Mouse (Mus musculus): ENCODE results near the gene Shb. TPM values are rescaled to one million over a fixed set of nuclear protein-coding genes. Genes with fewer than 3 reads are reported as not detected.

Gene Shb
- polyA plus RNA-seq, 1 experiment from 2014 or later: 11.3 TPM

GRCm38 (mm10) chr4:45529986-45530597 lies 2.2 kb downstream of the Shb start:
- Histone ChIP-seq H3K4me3 (ENCODE audit: low read depth, low read length) (peak overlapping the region; percentile 84), H3K27ac (replicated peaks; ENCODE audit: low read depth, low read length) (peak overlapping the region; percentile 86), H3K9ac (ENCODE audit: low read depth, low read length) (peak overlapping the region; percentile 87), H3K9me3 (ENCODE audit: control insufficient read depth, low read length) (no peaks in the 10 kb centered on the region), H3K4me2 (ENCODE audit: low read depth, low read length) (peak overlapping the region; percentile 94), H3K4me1 (ENCODE audit: control insufficient read depth, insufficient read depth, low read length) (peaks cover 36% of the 10 kb centered on the region), H3K36me3 (ENCODE audit: control insufficient read depth, insufficient read depth, low read length) (no peaks in the 10 kb centered on the region), H3K27me3 (replicated peaks; ENCODE audit: control insufficient read depth, insufficient read depth, low read length) (no peaks in the 10 kb centered on the region)
- ATAC-seq (ENCODE audit: low read depth): peak; percentile 35
- peak; percentile 47 for DNase-seq (ENCODE audit: low spot score)
- WGBS: 0% methylated on average over 13 of the region's 89 CpGs

DNA sequence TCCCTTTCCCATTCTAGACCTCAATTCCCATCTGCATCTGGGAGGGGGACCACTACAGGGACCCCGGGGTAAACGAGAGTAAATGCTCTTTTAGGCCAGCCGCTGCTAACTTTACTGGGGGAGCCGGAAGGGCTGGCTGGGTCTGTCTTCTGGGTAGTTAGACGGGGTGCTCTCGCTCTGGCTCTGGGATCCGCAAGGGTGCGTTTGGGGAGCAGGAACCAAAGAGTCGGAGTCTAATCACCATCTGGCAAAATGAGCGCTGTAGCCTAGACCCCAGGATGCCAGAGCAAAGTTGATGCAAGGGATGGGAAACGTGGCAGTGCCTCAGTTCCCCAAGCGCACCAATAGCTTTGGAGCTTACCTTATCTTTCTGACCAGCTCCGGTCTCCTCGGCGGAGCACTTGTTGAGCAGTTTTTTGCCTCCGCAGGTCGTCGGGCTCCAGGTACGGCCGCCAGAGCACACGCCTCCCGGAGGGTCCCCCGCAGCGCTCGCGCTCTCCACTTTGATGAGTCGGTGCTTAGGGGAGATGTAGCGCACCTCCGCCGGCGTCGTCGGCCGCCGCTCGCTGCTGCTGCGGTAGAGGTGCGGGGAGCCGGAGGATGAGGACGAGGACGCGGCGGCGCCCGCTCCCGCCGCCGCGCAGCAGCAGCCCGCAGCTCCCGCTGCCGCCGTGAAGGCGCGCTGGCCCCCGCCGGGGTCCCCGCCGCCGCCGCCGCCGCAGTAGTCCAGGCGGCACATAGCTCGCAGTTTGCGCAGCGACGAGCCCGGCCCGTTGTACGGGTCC lies 2.9 kb downstream of the Shb start:
- peak overlapping the region; percentile 94 for H3K4me2 ChIP-seq (ENCODE audit: low read depth, low read length)
- no peak for DNase-seq (ENCODE audit: low spot score)
- H3K4me1 ChIP-seq (ENCODE audit: control insufficient read depth, insufficient read depth, low read length): peaks cover 36% of the 10 kb centered on the region

GRCm38 (mm10) chr4:45528355-45529198 lies 3.7 kb downstream of the Shb start:
- no peak overlapping the region for H3K27ac ChIP-seq (replicated peaks; ENCODE audit: low read depth, low read length)
- WGBS: 4% methylated on average over 21 of the region's 21 CpGs

More for the DNA sequence above, 2.9 kb downstream of the Shb start:
- under 1% methylated on average over 45 of the region's 71 CpGs for WGBS
- ATAC-seq (ENCODE audit: low read depth): no peak
- no peaks in the 10 kb centered on the region for H3K9me3 ChIP-seq (ENCODE audit: control insufficient read depth, low read length)
- H3K27ac ChIP-seq (replicated peaks; ENCODE audit: low read depth, low read length): 0 out of 2 replicates have a peak overlapping the region, but pooled peaks have one; percentile 86
- H3K4me3 ChIP-seq (ENCODE audit: low read depth, low read length): peak overlapping the region; percentile 84
- 0 out of 2 replicates have a peak, but pooled peaks cover 2% of the 10 kb centered on the region for H3K36me3 ChIP-seq (ENCODE audit: control insufficient read depth, insufficient read depth, low read length)
- peak overlapping the region; percentile 87 for H3K9ac ChIP-seq (ENCODE audit: low read depth, low read length)
- H3K27me3 ChIP-seq (replicated peaks; ENCODE audit: control insufficient read depth, insufficient read depth, low read length): no peaks in the 10 kb centered on the region

GRCm38 (mm10) chr4:45527562-45528354 lies 4.5 kb downstream of the Shb start:
- 82% methylated on average over 2 of the region's 2 CpGs for WGBS
- H3K36me3 ChIP-seq (ENCODE audit: control insufficient read depth, insufficient read depth, low read length): 0 out of 2 replicates have a peak, but pooled peaks cover 8% of the 10 kb centered on the region
- no peaks in the 10 kb centered on the region for H3K27me3 ChIP-seq (replicated peaks; ENCODE audit: control insufficient read depth, insufficient read depth, low read length)
- ATAC-seq (ENCODE audit: low read depth): no peak
- peak; percentile 53 for DNase-seq (ENCODE audit: low spot score)
- peak overlapping the region; percentile 87 for H3K9ac ChIP-seq (ENCODE audit: low read depth, low read length)
- peak overlapping the region; percentile 94 for H3K4me2 ChIP-seq (ENCODE audit: low read depth, low read length)
- no peak overlapping the region for H3K27ac ChIP-seq (replicated peaks; ENCODE audit: low read depth, low read length)
- peak overlapping the region; percentile 84 for H3K4me3 ChIP-seq (ENCODE audit: low read depth, low read length)
- H3K9me3 ChIP-seq (ENCODE audit: control insufficient read depth, low read length): no peaks in the 10 kb centered on the region
- peaks cover 32% of the 10 kb centered on the region for H3K4me1 ChIP-seq (ENCODE audit: control insufficient read depth, insufficient read depth, low read length)

More at GRCm38 (mm10) chr4:45528355-45529198, 3.7 kb downstream of the Shb start:
- ATAC-seq (ENCODE audit: low read depth) (no peak), DNase-seq (ENCODE audit: low spot score) (no peak)
- Histone ChIP-seq H3K27me3 (replicated peaks; ENCODE audit: control insufficient read depth, insufficient read depth, low read length) (no peaks in the 10 kb centered on the region), H3K4me3 (ENCODE audit: low read depth, low read length) (peak overlapping the region; percentile 84), H3K4me2 (ENCODE audit: low read depth, low read length) (peak overlapping the region; percentile 94), H3K9me3 (ENCODE audit: control insufficient read depth, low read length) (no peaks in the 10 kb centered on the region), H3K4me1 (ENCODE audit: control insufficient read depth, insufficient read depth, low read length) (peaks cover 36% of the 10 kb centered on the region), H3K9ac (ENCODE audit: low read depth, low read length) (peak overlapping the region; percentile 87), H3K36me3 (ENCODE audit: control insufficient read depth, insufficient read depth, low read length) (0 out of 2 replicates have a peak, but pooled peaks cover 8% of the 10 kb centered on the region)

DNA sequence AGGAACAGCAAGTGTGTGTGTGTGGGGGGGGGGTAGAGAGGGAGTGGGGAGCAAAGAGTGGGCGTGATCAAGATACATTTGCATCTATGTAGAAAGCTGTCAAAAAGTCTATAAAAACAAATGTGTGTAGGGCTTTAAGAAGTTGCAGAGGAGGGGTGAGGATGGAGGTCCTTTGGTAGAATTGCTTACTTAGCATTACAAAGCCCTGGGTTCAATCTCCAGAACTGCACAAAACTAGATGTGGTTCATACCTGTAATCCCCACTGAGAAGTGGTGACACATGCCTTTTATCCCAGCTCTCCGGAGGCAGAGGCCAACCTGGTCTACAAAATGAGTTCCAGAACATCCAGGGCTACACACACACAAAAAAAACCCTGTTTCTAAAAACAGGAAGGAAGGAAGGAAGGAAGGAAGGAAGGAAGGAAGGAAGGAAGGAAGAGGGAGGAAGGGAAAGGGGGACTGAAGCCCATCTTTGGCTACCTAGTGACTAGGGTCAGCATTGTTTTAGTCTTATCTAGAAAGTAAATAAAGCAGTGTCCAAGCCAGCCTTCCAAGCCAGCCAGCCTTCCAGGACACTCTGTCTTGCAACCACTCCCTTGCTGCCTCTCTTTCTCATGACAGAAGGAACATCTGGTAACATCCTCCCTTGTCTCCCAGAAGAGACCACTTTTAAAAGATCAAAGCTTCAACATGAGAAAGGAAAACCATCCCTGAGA lies 5.3 kb downstream of the Shb start:
- Histone ChIP-seq H3K36me3 (ENCODE audit: control insufficient read depth, insufficient read depth, low read length) (0 out of 2 replicates have a peak, but pooled peaks cover 8% of the 10 kb centered on the region), H3K4me1 (ENCODE audit: control insufficient read depth, insufficient read depth, low read length) (peaks cover 24% of the 10 kb centered on the region), H3K27ac (replicated peaks; ENCODE audit: low read depth, low read length) (no peak overlapping the region), H3K4me2 (ENCODE audit: low read depth, low read length) (peak overlapping the region; percentile 94), H3K9me3 (ENCODE audit: control insufficient read depth, low read length) (no peaks in the 10 kb centered on the region), H3K9ac (ENCODE audit: low read depth, low read length) (no peak overlapping the region), H3K4me3 (ENCODE audit: low read depth, low read length) (peak overlapping the region; percentile 84; the same call in 1 of the 2 replicates), H3K27me3 (replicated peaks; ENCODE audit: control insufficient read depth, insufficient read depth, low read length) (no peaks in the 10 kb centered on the region)
- 78% methylated on average over 2 of the region's 2 CpGs for WGBS
- DNase-seq (ENCODE audit: low spot score) (no peak), ATAC-seq (ENCODE audit: low read depth) (no peak)

- Histone ChIP-seq H3K4me3 (ENCODE audit: low read depth, low read length) (no peak overlapping the region), H3K9ac (ENCODE audit: low read depth, low read length) (no peak overlapping the region), H3K36me3 (ENCODE audit: control insufficient read depth, insufficient read depth, low read length) (0 out of 2 replicates have a peak, but pooled peaks cover 8% of the 10 kb centered on the region), H3K9me3 (ENCODE audit: control insufficient read depth, low read length) (no peaks in the 10 kb centered on the region), H3K27ac (replicated peaks; ENCODE audit: low read depth, low read length) (no peak overlapping the region), H3K27me3 (replicated peaks; ENCODE audit: control insufficient read depth, insufficient read depth, low read length) (no peaks in the 10 kb centered on the region), H3K4me1 (ENCODE audit: control insufficient read depth, insufficient read depth, low read length) (peaks cover 16% of the 10 kb centered on the region), H3K4me2 (ENCODE audit: low read depth, low read length) (no peak overlapping the region)
- ATAC-seq (ENCODE audit: low read depth): no peak
- 73% methylated on average over 3 of the region's 3 CpGs for WGBS
- no peak for DNase-seq (ENCODE audit: low spot score)
Measured at GRCm38 (mm10) chr4:45526175-45526574, 6.1 kb downstream of the Shb start.

DNA sequence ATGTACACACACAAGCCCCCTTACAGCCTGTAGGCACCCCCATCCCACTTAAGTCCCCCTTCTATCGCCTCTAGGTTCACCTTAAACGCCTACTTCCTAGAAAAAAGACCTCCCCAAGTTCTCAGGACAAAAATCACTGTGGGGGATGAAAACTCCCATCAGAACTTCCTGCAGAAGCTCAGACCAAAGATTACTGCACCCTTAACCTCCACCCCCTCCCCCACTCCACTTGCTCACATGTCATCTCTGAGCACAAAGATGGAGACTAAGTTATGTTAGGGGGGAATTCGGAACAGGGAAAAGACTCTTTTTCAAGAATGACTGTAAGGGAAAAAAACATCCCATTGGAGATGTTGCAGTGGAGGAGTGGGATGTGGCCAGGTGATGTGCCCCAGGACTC lies 6.7 kb downstream of the Shb start:
- H3K9ac ChIP-seq (ENCODE audit: low read depth, low read length): no peak overlapping the region
- H3K4me1 ChIP-seq (ENCODE audit: control insufficient read depth, insufficient read depth, low read length): peaks cover 16% of the 10 kb centered on the region
- H3K4me3 ChIP-seq (ENCODE audit: low read depth, low read length): no peak overlapping the region
- 83% methylated on average over 3 of the region's 3 CpGs for WGBS
- H3K4me2 ChIP-seq (ENCODE audit: low read depth, low read length): no peak overlapping the region
- H3K27me3 ChIP-seq (replicated peaks; ENCODE audit: control insufficient read depth, insufficient read depth, low read length): no peaks in the 10 kb centered on the region
- H3K9me3 ChIP-seq (ENCODE audit: control insufficient read depth, low read length): no peaks in the 10 kb centered on the region
- no peak overlapping the region for H3K27ac ChIP-seq (replicated peaks; ENCODE audit: low read depth, low read length)
- DNase-seq (ENCODE audit: low spot score) (no peak), ATAC-seq (ENCODE audit: low read depth) (no peak)
- H3K36me3 ChIP-seq (ENCODE audit: control insufficient read depth, insufficient read depth, low read length): 0 out of 2 replicates have a peak, but pooled peaks cover 8% of the 10 kb centered on the region

Data from embryonic facial prominence, embryonic 14.5 days (tissue).